Mouse (Mus musculus): ENCODE data around the gene Sept3. TPM values are rescaled to one million over a fixed set of nuclear protein-coding genes. Genes with fewer than 3 reads are reported as not detected.
A peak's percentile ranks its signal among the peaks of the same experiment; 100 is the strongest.

Gene Sept3
- polyA plus RNA-seq, 1 experiment from 2014 or later, result 4.9 TPM

DNA sequence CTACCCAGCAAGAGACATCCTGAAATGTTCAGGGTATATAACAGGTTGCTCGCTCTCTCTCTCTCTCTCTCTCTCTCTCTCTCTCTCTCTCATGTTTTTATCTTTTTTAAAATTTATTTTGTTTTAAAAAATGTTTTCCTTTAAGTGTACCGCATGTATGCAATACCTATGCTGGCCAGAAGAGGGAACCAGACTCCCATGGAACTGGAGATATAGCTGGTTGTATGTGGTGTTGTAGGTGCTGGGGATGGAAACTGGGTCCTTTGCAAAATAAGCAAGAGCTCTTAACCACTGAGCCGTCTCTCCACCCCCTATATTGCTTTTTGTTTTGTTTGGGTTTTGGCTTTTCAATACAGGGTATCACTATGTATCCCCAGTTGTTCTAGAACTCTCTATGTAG is 23.1 kb upstream of the Sept3 start:
- ATAC-seq (ENCODE audit: insufficient number of reproducible peaks, insufficient read depth, low FRiP score, low read depth), result no peak
- no peaks in the 10 kb centered on the region for H3K9me3 ChIP-seq (ENCODE audit: control insufficient read depth, low read length)
- no peak overlapping the region for H3K27ac ChIP-seq (replicated peaks in 1 of 2; ENCODE audit: control insufficient read depth in 1 of 2, insufficient read depth in 1 of 2, low read depth in 2 of 2, low read length in 2 of 2)
- no peaks in the 10 kb centered on the region for H3K36me3 ChIP-seq (ENCODE audit: control insufficient read depth, insufficient read depth, low read length)
- no peak overlapping the region for H3K4me2 ChIP-seq (ENCODE audit: low read length)
- no peak overlapping the region for H3K4me3 ChIP-seq (ENCODE audit: control insufficient read depth in 1 of 2, insufficient read depth in 1 of 2, low read depth in 1 of 2, low read length in 2 of 2)
- WGBS, result 97% methylated on average over 3 of the region's 3 CpGs
- peaks cover 6 to 11% of the 10 kb centered on the region in 2 experiments; a peak in 2 of 4 replicates for H3K4me1 ChIP-seq (ENCODE audit: control insufficient read depth in 2 of 2, insufficient read depth in 2 of 2, low read length in 2 of 2)
- no peaks in the 10 kb centered on the region for H3K27me3 ChIP-seq (ENCODE audit: control insufficient read depth, insufficient read depth, low read length)
- no peak overlapping the region for H3K9ac ChIP-seq (ENCODE audit: low read length)

DNA sequence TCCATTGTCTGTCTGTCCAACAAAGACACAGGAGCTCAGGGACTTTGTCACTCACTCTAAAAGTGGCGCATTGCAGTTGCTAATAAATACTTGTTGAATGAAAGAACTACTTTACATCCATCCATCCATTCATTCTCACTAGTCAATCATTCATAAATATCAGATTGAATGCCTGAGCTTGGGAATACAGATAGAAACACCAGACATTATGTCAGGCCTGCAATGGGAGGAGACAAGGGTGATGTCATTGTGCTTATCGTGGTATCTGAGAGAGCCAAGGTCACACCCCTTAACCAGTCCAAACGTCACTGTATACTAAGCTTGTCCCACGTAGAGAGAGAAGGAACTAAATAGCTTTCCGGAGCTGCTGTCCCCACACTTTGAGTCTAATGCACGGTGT is 22.6 kb upstream of the Sept3 start, which contains the start of gene 1500009C09Rik:
Gene 1500009C09Rik (plus strand): TSS at position 301 of the 400 bp plus-strand sequence.
- Histone ChIP-seq H3K36me3 (ENCODE audit: control insufficient read depth, insufficient read depth, low read length) (no peaks in the 10 kb centered on the region), H3K4me1 (ENCODE audit: control insufficient read depth in 2 of 2, insufficient read depth in 2 of 2, low read length in 2 of 2) (peaks cover 6 to 11% of the 10 kb centered on the region in 2 experiments; a peak in 2 of 4 replicates), H3K27ac (replicated peaks in 1 of 2; ENCODE audit: control insufficient read depth in 1 of 2, insufficient read depth in 1 of 2, low read depth in 2 of 2, low read length in 2 of 2) (no peak within 1 kb of the TSS), H3K9ac (ENCODE audit: low read length) (no peak within 1 kb of the TSS), H3K27me3 (ENCODE audit: control insufficient read depth, insufficient read depth, low read length) (no peaks in the 10 kb centered on the region), H3K4me3 (ENCODE audit: control insufficient read depth in 1 of 2, insufficient read depth in 1 of 2, low read depth in 1 of 2, low read length in 2 of 2) (no peak within 1 kb of the TSS), H3K4me2 (ENCODE audit: low read length) (no peak within 1 kb of the TSS), H3K9me3 (ENCODE audit: control insufficient read depth, low read length) (no peaks in the 10 kb centered on the region)
- 72% methylated on average over 6 of the region's 6 CpGs for WGBS
- ATAC-seq (ENCODE audit: insufficient number of reproducible peaks, insufficient read depth, low FRiP score, low read depth), result no peak

DNA sequence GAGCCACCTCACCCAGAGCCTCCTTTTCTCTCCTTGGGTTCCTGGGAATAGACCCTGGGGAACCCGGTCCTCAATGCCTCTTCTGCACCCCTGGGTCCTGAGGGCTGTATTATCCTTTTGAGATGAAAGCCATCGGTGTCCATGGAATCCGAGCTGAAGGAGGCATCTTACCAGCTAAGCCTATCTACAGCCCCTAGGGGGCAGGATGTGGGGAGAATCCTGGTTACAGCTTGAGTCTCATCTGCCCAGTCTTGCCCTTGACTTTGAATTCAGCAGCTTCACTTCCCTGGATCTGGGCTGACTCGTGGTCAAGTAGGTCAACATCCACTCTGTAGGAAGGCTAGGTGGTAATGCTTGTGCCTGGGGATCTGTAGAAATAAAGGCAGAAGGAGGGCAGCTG is 19.4 kb upstream of the Sept3 start:
- H3K36me3 ChIP-seq (ENCODE audit: control insufficient read depth, insufficient read depth, low read length), result no peaks in the 10 kb centered on the region
- H3K27ac ChIP-seq (replicated peaks in 1 of 2; ENCODE audit: control insufficient read depth in 1 of 2, insufficient read depth in 1 of 2, low read depth in 2 of 2, low read length in 2 of 2), result no peak overlapping the region
- H3K9me3 ChIP-seq (ENCODE audit: control insufficient read depth, low read length), result no peaks in the 10 kb centered on the region
- no peak overlapping the region for H3K9ac ChIP-seq (ENCODE audit: low read length)
- peaks cover 6 to 11% of the 10 kb centered on the region in 2 experiments; a peak in 2 of 4 replicates for H3K4me1 ChIP-seq (ENCODE audit: control insufficient read depth in 2 of 2, insufficient read depth in 2 of 2, low read length in 2 of 2)
- peaks cover 4% of the 10 kb centered on the region; the same call in 1 of the 2 replicates for H3K27me3 ChIP-seq (ENCODE audit: control insufficient read depth, insufficient read depth, low read length)
- 60% methylated on average over 4 of the region's 4 CpGs for WGBS
- no peak for ATAC-seq (ENCODE audit: insufficient number of reproducible peaks, insufficient read depth, low FRiP score, low read depth)
- no peak overlapping the region for H3K4me2 ChIP-seq (ENCODE audit: low read length)
- no peak overlapping the region for H3K4me3 ChIP-seq (ENCODE audit: control insufficient read depth in 1 of 2, insufficient read depth in 1 of 2, low read depth in 1 of 2, low read length in 2 of 2)

DNA sequence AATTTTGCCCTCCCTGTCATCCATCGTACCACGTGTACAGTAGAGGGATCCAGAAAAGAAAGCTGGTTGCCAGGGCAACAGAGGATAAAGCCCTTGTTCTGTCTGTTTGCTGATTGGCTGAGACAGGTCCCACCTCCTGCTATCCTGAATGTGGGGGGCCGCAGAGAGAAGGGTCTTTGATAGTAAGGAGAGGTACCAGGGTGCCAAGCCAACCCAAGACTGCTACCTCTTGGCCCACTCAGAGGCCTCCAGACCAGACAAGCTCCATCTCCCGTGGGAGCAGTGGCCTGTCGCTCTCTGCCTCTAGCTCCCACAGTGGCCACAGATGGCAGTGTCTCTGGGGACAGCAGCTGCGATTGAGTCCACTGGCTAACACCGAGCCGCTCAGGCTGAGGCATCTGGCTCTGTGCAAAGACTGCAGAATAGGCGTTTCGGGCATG is 18.7 kb upstream of the Sept3 start:
- peaks cover 4% of the 10 kb centered on the region; the same call in 1 of the 2 replicates for H3K27me3 ChIP-seq (ENCODE audit: control insufficient read depth, insufficient read depth, low read length)
- 0 out of 2 replicates have a peak overlapping the region, but pooled peaks have one; percentile 2 for H3K4me2 ChIP-seq (ENCODE audit: low read length)
- no peak overlapping the region; a peak in 1 of 4 replicates for H3K27ac ChIP-seq (replicated peaks in 1 of 2; ENCODE audit: control insufficient read depth in 1 of 2, insufficient read depth in 1 of 2, low read depth in 2 of 2, low read length in 2 of 2)
- no peak overlapping the region for H3K9ac ChIP-seq (ENCODE audit: low read length)
- WGBS, result 22% methylated on average over 10 of the region's 10 CpGs
- H3K4me3 ChIP-seq (ENCODE audit: control insufficient read depth in 1 of 2, insufficient read depth in 1 of 2, low read depth in 1 of 2, low read length in 2 of 2), result no peak overlapping the region
- no peak for ATAC-seq (ENCODE audit: insufficient number of reproducible peaks, insufficient read depth, low FRiP score, low read depth)
- no peaks in the 10 kb centered on the region for H3K9me3 ChIP-seq (ENCODE audit: control insufficient read depth, low read length)
- H3K36me3 ChIP-seq (ENCODE audit: control insufficient read depth, insufficient read depth, low read length), result no peaks in the 10 kb centered on the region
- peaks cover 6 to 11% of the 10 kb centered on the region in 2 experiments; a peak in 2 of 4 replicates for H3K4me1 ChIP-seq (ENCODE audit: control insufficient read depth in 2 of 2, insufficient read depth in 2 of 2, low read length in 2 of 2)

DNA sequence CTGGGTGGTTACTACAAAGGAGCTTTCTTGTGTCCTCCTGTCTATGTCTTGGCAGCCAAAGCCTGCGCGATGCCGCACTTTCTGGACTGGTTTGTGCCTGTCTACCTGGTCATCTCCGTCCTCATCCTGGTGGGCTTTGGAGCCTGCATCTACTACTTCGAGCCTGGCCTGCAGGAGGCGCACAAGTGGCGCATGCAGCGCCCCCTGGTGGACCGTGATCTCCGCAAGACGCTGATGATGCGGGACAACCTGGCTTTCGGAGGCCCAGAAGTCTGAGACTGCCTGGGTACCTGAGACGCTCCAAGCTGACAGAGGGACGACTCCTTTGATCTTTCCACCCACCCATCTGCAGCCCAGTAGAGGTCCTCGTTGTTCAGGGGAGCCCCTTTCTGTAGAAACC is 15.2 kb upstream of the Sept3 start:
- 12% methylated on average over 16 of the region's 16 CpGs for WGBS
- H3K9ac ChIP-seq (ENCODE audit: low read length), result no peak overlapping the region
- no peak for ATAC-seq (ENCODE audit: insufficient number of reproducible peaks, insufficient read depth, low FRiP score, low read depth)
- H3K27ac ChIP-seq (replicated peaks in 1 of 2; ENCODE audit: control insufficient read depth in 1 of 2, insufficient read depth in 1 of 2, low read depth in 2 of 2, low read length in 2 of 2), result no peak overlapping the region
- H3K27me3 ChIP-seq (ENCODE audit: control insufficient read depth, insufficient read depth, low read length), result peaks cover 4% of the 10 kb centered on the region; the same call in 1 of the 2 replicates
- H3K4me3 ChIP-seq (ENCODE audit: control insufficient read depth in 1 of 2, insufficient read depth in 1 of 2, low read depth in 1 of 2, low read length in 2 of 2), result no peak overlapping the region
- no peaks in the 10 kb centered on the region for H3K36me3 ChIP-seq (ENCODE audit: control insufficient read depth, insufficient read depth, low read length)
- no peak overlapping the region for H3K4me2 ChIP-seq (ENCODE audit: low read length)
- H3K4me1 ChIP-seq (ENCODE audit: control insufficient read depth in 2 of 2, insufficient read depth in 2 of 2, low read length in 2 of 2), result peaks cover 15 to 22% of the 10 kb centered on the region in 2 experiments
- H3K9me3 ChIP-seq (ENCODE audit: control insufficient read depth, low read length), result no peaks in the 10 kb centered on the region

DNA sequence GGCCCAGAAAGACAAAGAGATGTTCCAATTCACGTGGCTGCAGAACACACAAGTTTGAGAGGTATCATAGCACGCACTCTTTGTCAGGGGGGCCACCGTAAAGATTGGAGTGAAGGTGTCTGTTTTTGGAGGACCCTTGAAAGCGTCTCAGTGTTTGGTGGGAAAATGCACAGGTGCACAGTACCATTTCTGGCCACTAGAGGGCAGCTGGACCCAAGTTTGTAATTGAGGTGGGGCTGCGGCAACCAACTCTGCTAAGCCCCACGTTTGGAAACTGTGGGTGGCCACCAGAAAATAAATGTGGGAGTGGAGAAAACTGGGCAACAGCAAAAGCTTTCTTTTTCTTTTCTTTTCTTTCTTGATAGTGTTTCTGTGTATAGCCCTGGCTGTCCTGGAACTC is 8.3 kb upstream of the Sept3 start:
- ATAC-seq (ENCODE audit: insufficient number of reproducible peaks, insufficient read depth, low FRiP score, low read depth), result no peak
- 6% methylated on average over 6 of the region's 6 CpGs for WGBS
- H3K27ac ChIP-seq (replicated peaks in 1 of 2; ENCODE audit: control insufficient read depth in 1 of 2, insufficient read depth in 1 of 2, low read depth in 2 of 2, low read length in 2 of 2), result no peak overlapping the region
- H3K4me2 ChIP-seq (ENCODE audit: low read length), result no peak overlapping the region
- H3K36me3 ChIP-seq (ENCODE audit: control insufficient read depth, insufficient read depth, low read length), result no peaks in the 10 kb centered on the region
- peaks cover 18 to 19% of the 10 kb centered on the region in 2 experiments for H3K4me1 ChIP-seq (ENCODE audit: control insufficient read depth in 2 of 2, insufficient read depth in 2 of 2, low read length in 2 of 2)
- H3K4me3 ChIP-seq (ENCODE audit: control insufficient read depth in 1 of 2, insufficient read depth in 1 of 2, low read depth in 1 of 2, low read length in 2 of 2), result no peak overlapping the region
- H3K27me3 ChIP-seq (ENCODE audit: control insufficient read depth, insufficient read depth, low read length), result peaks cover under 1% of the 10 kb centered on the region; the same call in 1 of the 2 replicates
- H3K9me3 ChIP-seq (ENCODE audit: control insufficient read depth, low read length), result no peaks in the 10 kb centered on the region
- H3K9ac ChIP-seq (ENCODE audit: low read length), result no peak overlapping the region

DNA sequence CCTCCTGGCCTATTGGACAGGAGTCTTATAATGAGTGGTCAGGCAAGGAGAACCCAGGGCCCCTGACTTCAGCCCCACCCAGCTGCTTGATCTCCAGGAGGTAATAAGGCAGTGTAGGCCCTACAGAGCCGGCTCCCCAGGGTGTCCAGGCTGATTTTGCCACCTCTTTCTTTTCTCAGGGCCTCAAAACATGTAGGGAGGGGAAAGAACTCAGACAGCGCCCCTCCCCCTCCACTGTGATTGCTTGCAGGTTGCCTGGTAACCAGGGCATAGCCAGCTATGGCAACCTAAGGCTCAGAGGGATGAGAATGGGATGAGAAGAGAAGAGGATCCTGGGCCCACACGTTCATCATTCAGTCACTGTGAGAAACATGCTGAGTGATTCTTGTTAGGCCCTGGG is 6.5 kb upstream of the Sept3 start:
- 47% methylated on average over 3 of the region's 3 CpGs for WGBS
- no peak overlapping the region for H3K9ac ChIP-seq (ENCODE audit: low read length)

DNA sequence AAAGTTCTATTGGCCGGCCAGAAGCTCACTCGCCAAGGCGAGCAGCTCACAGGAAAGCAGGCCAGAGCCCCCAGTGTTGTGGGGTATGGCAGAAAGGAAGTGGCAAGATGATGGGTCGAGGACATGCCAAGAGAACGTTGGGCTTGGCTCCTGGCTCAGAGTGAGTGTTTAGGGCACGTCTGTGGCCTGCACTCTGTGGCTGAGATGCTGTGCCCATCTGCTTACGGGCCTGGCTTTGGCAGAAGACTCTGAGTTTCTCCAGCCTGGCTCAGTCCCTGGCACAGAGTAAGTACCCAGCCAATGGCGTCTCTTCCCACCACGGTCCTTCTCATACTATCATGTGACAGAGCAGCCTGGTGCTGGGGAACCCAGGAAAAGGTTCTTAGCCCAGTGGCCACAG is 5.9 kb upstream of the Sept3 start:
- H3K36me3 ChIP-seq (ENCODE audit: control insufficient read depth, insufficient read depth, low read length), result no peaks in the 10 kb centered on the region
- ATAC-seq (ENCODE audit: insufficient number of reproducible peaks, insufficient read depth, low FRiP score, low read depth), result no peak
- H3K4me2 ChIP-seq (ENCODE audit: low read length), result no peak overlapping the region
- H3K9me3 ChIP-seq (ENCODE audit: control insufficient read depth, low read length), result no peaks in the 10 kb centered on the region
- H3K4me1 ChIP-seq (ENCODE audit: control insufficient read depth in 2 of 2, insufficient read depth in 2 of 2, low read length in 2 of 2), result peaks cover 7 to 13% of the 10 kb centered on the region in 2 experiments
- H3K9ac ChIP-seq (ENCODE audit: low read length), result no peak overlapping the region
- WGBS, result 80% methylated on average over 9 of the region's 9 CpGs
- H3K4me3 ChIP-seq (ENCODE audit: control insufficient read depth in 1 of 2, insufficient read depth in 1 of 2, low read depth in 1 of 2, low read length in 2 of 2), result no peak overlapping the region
- no peak overlapping the region for H3K27ac ChIP-seq (replicated peaks in 1 of 2; ENCODE audit: control insufficient read depth in 1 of 2, insufficient read depth in 1 of 2, low read depth in 2 of 2, low read length in 2 of 2)
- peaks cover 22% of the 10 kb centered on the region for H3K27me3 ChIP-seq (ENCODE audit: control insufficient read depth, insufficient read depth, low read length)

More for the DNA sequence above, 6.5 kb upstream of the Sept3 start:
- Histone ChIP-seq H3K4me1 (ENCODE audit: control insufficient read depth in 2 of 2, insufficient read depth in 2 of 2, low read length in 2 of 2) (peaks cover 7 to 13% of the 10 kb centered on the region in 2 experiments), H3K27ac (replicated peaks in 1 of 2; ENCODE audit: control insufficient read depth in 1 of 2, insufficient read depth in 1 of 2, low read depth in 2 of 2, low read length in 2 of 2) (no peak overlapping the region), H3K4me3 (ENCODE audit: control insufficient read depth in 1 of 2, insufficient read depth in 1 of 2, low read depth in 1 of 2, low read length in 2 of 2) (no peak overlapping the region), H3K9me3 (ENCODE audit: control insufficient read depth, low read length) (no peaks in the 10 kb centered on the region), H3K27me3 (ENCODE audit: control insufficient read depth, insufficient read depth, low read length) (peaks cover 16% of the 10 kb centered on the region), H3K4me2 (ENCODE audit: low read length) (no peak overlapping the region), H3K36me3 (ENCODE audit: control insufficient read depth, insufficient read depth, low read length) (no peaks in the 10 kb centered on the region)
- no peak for ATAC-seq (ENCODE audit: insufficient number of reproducible peaks, insufficient read depth, low FRiP score, low read depth)

Data from heart, embryonic 14.5 days (tissue).